Mouse (Mus musculus) forebrain, embryonic 11.5 days (tissue): ENCODE data around the gene Arhgap21. TPM values are rescaled to one million over a fixed set of nuclear protein-coding genes. Genes with fewer than 3 reads are reported as not detected.

Source experiments
- ATAC-seq: fragments of 200-750 bp; cut with Nextera tagmentation; replicated peaks from 2 replicates; pipeline ENCODE4 v1.8.0; 2017; ENCODE audit warnings: moderate TSS enrichment; ENCODE audit not compliant: low FRiP score
- DNase-seq: peaks from one replicate; pipeline ENCODE4 v3.0.0-alpha.2; 2017; ENCODE audit warnings: low spot score
- H3K27ac ChIP-seq: fragments of 300-500 bp; sonication (generic); 2 replicates; pipeline ENCODE4 v1.5.1; 2014; ENCODE audit warnings: low read depth, low read length
- H3K27me3 ChIP-seq: fragments of 300-500 bp; sonication (generic); 2 replicates; pipeline ENCODE4 v1.6.1; 2014; ENCODE audit warnings: mild to moderate bottlenecking, low read length, mixed read lengths; ENCODE audit not compliant: control insufficient read depth, insufficient read depth
- H3K36me3 ChIP-seq: fragments of 300-500 bp; sonication (generic); 2 replicates; pipeline ENCODE4 v1.6.1; 2014; ENCODE audit warnings: mild to moderate bottlenecking, low read length, moderate library complexity, mixed read lengths; ENCODE audit not compliant: control insufficient read depth, insufficient read depth
- H3K4me1 ChIP-seq: fragments of 300-500 bp; sonication (generic); replicated peaks from 2 replicates; pipeline ENCODE4 v1.6.1; 2014; ENCODE audit warnings: low read length, mixed read lengths; ENCODE audit not compliant: control insufficient read depth, insufficient read depth
- H3K4me2 ChIP-seq: fragments of 300-500 bp; sonication (generic); 2 replicates; pipeline ENCODE4 v1.6.1; 2014; ENCODE audit warnings: low read depth, mild to moderate bottlenecking, low read length, moderate library complexity, mixed read lengths; ENCODE audit not compliant: severe bottlenecking
- H3K4me3 ChIP-seq: fragments of 300-500 bp; sonication (generic); 2 replicates; pipeline ENCODE4 v1.5.1; 2014; ENCODE audit warnings: low read depth, low read length
- H3K9ac ChIP-seq: fragments of 300-500 bp; sonication (generic); 2 replicates; pipeline ENCODE4 v1.6.1; 2014; ENCODE audit warnings: low read length
- H3K9me3 ChIP-seq: fragments of 300-500 bp; sonication (generic); 2 replicates; pipeline ENCODE4 v1.6.1; 2016; ENCODE audit warnings: low read length, mixed read lengths; ENCODE audit not compliant: control insufficient read depth
- WGBS: fragments of 180-500 bp; shearing (Covaris S2); extraction: QIAGEN DNeasy Blood & Tissue Kit; methylation state at CpG from one replicate; pipeline ENCODE4 v1.1.7; 2014; 5-methylcytosine and 5-hydroxymethylcytosine counted together
- polyA plus RNA-seq: library from polyadenylated mRNA; unstranded; fragments of >200 nt; fragmentation: Nextera tagmentation; extraction: Ambion mirVana; gene quantifications from 2 replicates; pipeline ENCODE4 v1.2.1, GENCODE M21; 2014

Gene Arhgap21
- polyA plus RNA-seq, 1 experiment from 2014 or later: 61.2 TPM

- Histone ChIP-seq H3K4me1 (no peaks in the 10 kb centered on the region), H3K4me3 (no peak overlapping the region), H3K9me3 (no peaks in the 10 kb centered on the region), H3K9ac (no peak overlapping the region), H3K4me2 (no peak overlapping the region), H3K27me3 (no peaks in the 10 kb centered on the region), H3K36me3 (peaks cover 16% of the 10 kb centered on the region; the same call in 1 of the 2 replicates), H3K27ac (no peak overlapping the region)
- DNase-seq (no peak), ATAC-seq (no peak)
- WGBS: 73% methylated on average over 16 of the region's 16 CpGs
Measured at GRCm38 (mm10) chr2:20879877-20880605, 88.6 kb downstream of the Arhgap21 start.

- no peak for ATAC-seq
- H3K36me3 ChIP-seq: peaks cover 9% of the 10 kb centered on the region; the same call in 1 of the 2 replicates
- 95% methylated on average over 5 of the region's 5 CpGs for WGBS
Measured at GRCm38 (mm10) chr2:20874621-20875020, 94.1 kb downstream of the Arhgap21 start.

GRCm38 (mm10) chr2:20869212-20869965 is 99.3 kb downstream of the Arhgap21 start:
- WGBS: 85% methylated on average over 2 of the region's 2 CpGs
- H3K36me3 ChIP-seq: peaks cover 8% of the 10 kb centered on the region; the same call in 1 of the 2 replicates
- no peaks in the 10 kb centered on the region for H3K27me3 ChIP-seq
- H3K9me3 ChIP-seq: no peaks in the 10 kb centered on the region
- H3K9ac ChIP-seq: no peak overlapping the region
- no peak overlapping the region for H3K27ac ChIP-seq
- ATAC-seq (no peak), DNase-seq (no peak)
- no peaks in the 10 kb centered on the region for H3K4me1 ChIP-seq
- no peak overlapping the region for H3K4me2 ChIP-seq
- H3K4me3 ChIP-seq: no peak overlapping the region

More at GRCm38 (mm10) chr2:20874621-20875020, 94.1 kb downstream of the Arhgap21 start:
- no peak overlapping the region for H3K4me2 ChIP-seq
- H3K4me3 ChIP-seq: no peak overlapping the region
- no peak for DNase-seq
- no peaks in the 10 kb centered on the region for H3K4me1 ChIP-seq
- no peaks in the 10 kb centered on the region for H3K9me3 ChIP-seq
- no peak overlapping the region for H3K9ac ChIP-seq
- no peaks in the 10 kb centered on the region for H3K27me3 ChIP-seq
- H3K27ac ChIP-seq: no peak overlapping the region

- Histone ChIP-seq H3K36me3 (peaks cover 10% of the 10 kb centered on the region; the same call in 1 of the 2 replicates), H3K4me2 (no peak overlapping the region), H3K27me3 (no peaks in the 10 kb centered on the region), H3K27ac (no peak overlapping the region), H3K4me3 (no peak overlapping the region), H3K9me3 (no peaks in the 10 kb centered on the region), H3K9ac (no peak overlapping the region), H3K4me1 (no peaks in the 10 kb centered on the region)
- DNase-seq (no peak), ATAC-seq (no peak)
Measured at GRCm38 (mm10) chr2:20868052-20868451, 100.6 kb downstream of the Arhgap21 start.

GRCm38 (mm10) chr2:20865795-20866194 is 102.9 kb downstream of the Arhgap21 start:
- no peak overlapping the region for H3K27ac ChIP-seq
- H3K4me1 ChIP-seq: no peaks in the 10 kb centered on the region
- no peak overlapping the region for H3K4me2 ChIP-seq
- H3K4me3 ChIP-seq: no peak overlapping the region
- no peak for DNase-seq
- H3K36me3 ChIP-seq: peaks cover 14% of the 10 kb centered on the region
- H3K9me3 ChIP-seq: no peaks in the 10 kb centered on the region
- 88% methylated on average over 3 of the region's 3 CpGs for WGBS
- H3K27me3 ChIP-seq: no peaks in the 10 kb centered on the region
- ATAC-seq: no peak
- H3K9ac ChIP-seq: no peak overlapping the region

GRCm38 (mm10) chr2:20864569-20864968 is 104.1 kb downstream of the Arhgap21 start:
- no peak overlapping the region for H3K9ac ChIP-seq
- DNase-seq (no peak), ATAC-seq (no peak)
- WGBS: 92% methylated on average over 2 of the region's 2 CpGs
- no peaks in the 10 kb centered on the region for H3K4me1 ChIP-seq
- no peaks in the 10 kb centered on the region for H3K9me3 ChIP-seq
- no peak overlapping the region for H3K27ac ChIP-seq
- H3K36me3 ChIP-seq: peaks cover 16% of the 10 kb centered on the region
- H3K27me3 ChIP-seq: no peaks in the 10 kb centered on the region
- H3K4me3 ChIP-seq: no peak overlapping the region
- no peak overlapping the region for H3K4me2 ChIP-seq

GRCm38 (mm10) chr2:20860756-20861155 is 107.9 kb downstream of the Arhgap21 start:
- H3K27me3 ChIP-seq: no peaks in the 10 kb centered on the region
- no peak overlapping the region for H3K9ac ChIP-seq
- no peaks in the 10 kb centered on the region for H3K4me1 ChIP-seq
- H3K9me3 ChIP-seq: no peaks in the 10 kb centered on the region
- H3K36me3 ChIP-seq: peaks cover 23% of the 10 kb centered on the region
- ATAC-seq (no peak), DNase-seq (no peak)
- H3K27ac ChIP-seq: no peak overlapping the region
- no peak overlapping the region for H3K4me2 ChIP-seq
- H3K4me3 ChIP-seq: no peak overlapping the region
- WGBS: 82% methylated on average over 5 of the region's 5 CpGs

GRCm38 (mm10) chr2:20849346-20849745 is 119.3 kb downstream of the Arhgap21 start:
- 89% methylated on average over 18 of the region's 18 CpGs for WGBS
- DNase-seq (no peak), ATAC-seq (no peak)
- peaks cover 16% of the 10 kb centered on the region; the same call in 1 of the 2 replicates for H3K36me3 ChIP-seq
- no peaks in the 10 kb centered on the region for H3K4me1 ChIP-seq
- no peak overlapping the region for H3K27ac ChIP-seq
- no peak overlapping the region for H3K9ac ChIP-seq
- H3K27me3 ChIP-seq: no peaks in the 10 kb centered on the region
- H3K9me3 ChIP-seq: no peaks in the 10 kb centered on the region
- no peak overlapping the region for H3K4me3 ChIP-seq
- no peak overlapping the region for H3K4me2 ChIP-seq
